Mouse (Mus musculus): ENCODE data around the gene Psmd8.

The Psmd8 gene

GRCm38 (mm10) chr7:29134230-29134629 is 46.3 kb downstream of the Psmd8 start:
- DNase-seq = no peak

- no peak for DNase-seq
Observed at GRCm38 (mm10) chr7:29128725-29129124, 51.8 kb downstream of the Psmd8 start.

GRCm38 (mm10) chr7:29126173-29126915 is 54.2 kb downstream of the Psmd8 start:
- peak; percentile 54 for DNase-seq

GRCm38 (mm10) chr7:29124970-29125369 is 55.5 kb downstream of the Psmd8 start, which contains the start of gene Ryr1:
Gene Ryr1, minus strand, starts transcription at chr7:29125179.
- DNase-seq = peak; percentile 13

All from kidney, adult 11 months (tissue).